9 mouse cellular contexts compared by ENCODE assay signal in the genomic region with DNA sequence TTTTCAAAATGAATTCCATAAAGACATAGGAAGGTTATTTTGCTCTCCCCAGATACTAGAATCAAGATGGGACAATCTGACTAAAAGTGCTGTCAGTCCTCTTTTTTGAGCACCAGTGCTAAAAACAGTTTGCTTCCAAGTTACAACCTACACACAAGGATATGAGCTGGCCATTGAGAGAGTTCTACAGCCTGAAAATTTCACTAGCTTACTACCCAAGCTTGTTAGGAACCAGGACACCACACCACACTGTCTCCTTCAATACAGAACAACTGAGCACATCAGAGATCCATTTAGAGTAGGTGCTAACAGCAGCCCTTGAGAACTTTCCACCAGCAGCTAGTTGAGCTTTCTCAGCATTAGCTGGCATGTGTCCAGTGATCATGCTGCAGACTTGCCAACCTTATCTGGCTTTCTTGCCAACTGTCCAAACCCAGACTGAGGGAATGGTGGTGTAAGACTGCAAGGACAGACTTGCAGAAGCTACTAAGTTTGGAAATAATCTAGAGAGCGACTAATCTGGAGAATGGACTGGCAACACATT.
DNase-seq lines count a peak whose midpoint lies in the region; ATAC-seq and TF ChIP-seq lines count a peak whose summit lies in the region.
"Had no signal": no experiment of that assay in that cellular context is flagged by ENCODE, and none has a peak within 500 bp of the region (broad histone marks: within the 10 kb centered on the region; RNA-seq: fewer than 3 reads in every experiment).

No protein-coding gene starts in this region.

- WGBS in forebrain, embryonic 13.5 days, result 94% methylated on average over 1 of the region's 1 CpGs
- 91% methylated on average over 1 of the region's 1 CpGs for WGBS in forebrain, postnatal 0 days

- peaks cover 44% of the 10 kb centered on the region for H3K36me3 ChIP-seq in forebrain, embryonic 13.5 days (ENCODE audit: poor library complexity, severe bottlenecking)
- peaks cover 13% of the 10 kb centered on the region; the same call in 1 of the 2 replicates for H3K36me3 ChIP-seq in forebrain, postnatal 0 days (ENCODE audit: insufficient read depth)

- no peak overlapping the region for H3K4me3 ChIP-seq in forebrain, embryonic 13.5 days
- no peak overlapping the region for H3K4me3 ChIP-seq in forebrain, postnatal 0 days (ENCODE audit: low read depth, low read length)

- no peaks in the 10 kb centered on the region for H3K27me3 ChIP-seq in forebrain, embryonic 13.5 days
- no peaks in the 10 kb centered on the region for H3K27me3 ChIP-seq in forebrain, postnatal 0 days (ENCODE audit: insufficient read depth, low read length)

- no peak overlapping the region for H3K27ac ChIP-seq in forebrain, embryonic 13.5 days
- no peak overlapping the region for H3K27ac ChIP-seq in forebrain, postnatal 0 days (ENCODE audit: low read depth, low read length)

- peaks cover 1% of the 10 kb centered on the region; the same call in 1 of the 2 replicates for H3K9me3 ChIP-seq in forebrain, embryonic 13.5 days (replicated peaks)
- H3K9me3 ChIP-seq in forebrain, postnatal 0 days (ENCODE audit: low read length), result no peaks in the 10 kb centered on the region

- no peak overlapping the region for H3K4me2 ChIP-seq in forebrain, embryonic 13.5 days
- H3K4me2 ChIP-seq in forebrain, postnatal 0 days (ENCODE audit: low read depth), result no peak overlapping the region

- TF ChIP-seq CTCF in forebrain, postnatal 0 days (IDR thresholded peaks at IDR 0.05; ENCODE audit: low read depth), result no peak

- no peak for DNase-seq in frontal cortex, postnatal 14 days (ENCODE audit: low spot score in 2 of 2)
- DNase-seq in 416B (ENCODE audit: low read depth), result peak; percentile 10
- peak; percentile 38 to 68 for DNase-seq in cerebellum, postnatal 14 days
- peak; percentile 71 for DNase-seq in heart, postnatal 4 days
- DNase-seq in forebrain, postnatal 0 days, result no peak
- DNase-seq: kidney, adult 8-10 months had no signal

- H3K9ac ChIP-seq in forebrain, embryonic 13.5 days, result no peak overlapping the region
- H3K9ac ChIP-seq in forebrain, postnatal 0 days, result no peak overlapping the region

- H3K4me1 ChIP-seq in forebrain, embryonic 13.5 days, result no peaks in the 10 kb centered on the region
- no peaks in the 10 kb centered on the region for H3K4me1 ChIP-seq in forebrain, postnatal 0 days (ENCODE audit: insufficient read depth)

- ATAC-seq in frontal cortex, adult (ENCODE audit: low TSS enrichment), result peak; percentile 93
- ATAC-seq in granulocyte monocyte progenitor cell, adult 5-6 weeks (replicated peaks; ENCODE audit: poor library complexity, severe bottlenecking), result no peak
- no peak for ATAC-seq in forebrain, embryonic 13.5 days
- no peak for ATAC-seq in forebrain, postnatal 0 days

Comparison
In these comparisons a context has a peak if more than half of its experiments do, and no peak if none do; other contexts are left out.
1. DNase-seq: peak in 416B (single experiment), cerebellum, postnatal 14 days (2 of 2) and heart, postnatal 4 days (single experiment); none in frontal cortex, postnatal 14 days (0 of 2) and forebrain, postnatal 0 days (single experiment).